Mouse (Mus musculus) olfactory bulb, adult 2 months (tissue): ENCODE data around the gene Hist1h2ak.

ENCODE experiments used
- CTCF ChIP-seq: fragments of 200-500 bp; IDR thresholded peaks from 2 replicates; pipeline ENCODE4 v1.5.1; 2012; ENCODE audit warnings: low read depth, mild to moderate bottlenecking, low read length, moderate library complexity; ENCODE audit not compliant: insufficient read depth
- POLR2A ChIP-seq: fragments of 200-500 bp; IDR thresholded peaks from 2 replicates; pipeline ENCODE4 v1.6.1; 2012; ENCODE audit warnings: mild to moderate bottlenecking, low read depth, low read length, moderate library complexity; ENCODE audit not compliant: insufficient read depth

GRCm38 (mm10) chr13:21734010-21734905 is 19.4 kb downstream of the Hist1h2ak start:
- TF ChIP-seq CTCF (peak; percentile 32; the same call in 1 of the 2 replicates), POLR2A (no peak)
